Mouse (Mus musculus) R1 (cell line): ENCODE results near the gene Dnajb2.
"Not testable (repeated sequence)": the region's sequence is repeated elsewhere in the genome, so short reads cannot be mapped to it uniquely, and the experiment has no call there.

Experiments
- DNase-seq: peaks from one replicate; pipeline ENCODE4 v3.0.0-alpha.2; 2018; ENCODE audit warnings: low read depth, low spot score

The Dnajb2 gene

DNA sequence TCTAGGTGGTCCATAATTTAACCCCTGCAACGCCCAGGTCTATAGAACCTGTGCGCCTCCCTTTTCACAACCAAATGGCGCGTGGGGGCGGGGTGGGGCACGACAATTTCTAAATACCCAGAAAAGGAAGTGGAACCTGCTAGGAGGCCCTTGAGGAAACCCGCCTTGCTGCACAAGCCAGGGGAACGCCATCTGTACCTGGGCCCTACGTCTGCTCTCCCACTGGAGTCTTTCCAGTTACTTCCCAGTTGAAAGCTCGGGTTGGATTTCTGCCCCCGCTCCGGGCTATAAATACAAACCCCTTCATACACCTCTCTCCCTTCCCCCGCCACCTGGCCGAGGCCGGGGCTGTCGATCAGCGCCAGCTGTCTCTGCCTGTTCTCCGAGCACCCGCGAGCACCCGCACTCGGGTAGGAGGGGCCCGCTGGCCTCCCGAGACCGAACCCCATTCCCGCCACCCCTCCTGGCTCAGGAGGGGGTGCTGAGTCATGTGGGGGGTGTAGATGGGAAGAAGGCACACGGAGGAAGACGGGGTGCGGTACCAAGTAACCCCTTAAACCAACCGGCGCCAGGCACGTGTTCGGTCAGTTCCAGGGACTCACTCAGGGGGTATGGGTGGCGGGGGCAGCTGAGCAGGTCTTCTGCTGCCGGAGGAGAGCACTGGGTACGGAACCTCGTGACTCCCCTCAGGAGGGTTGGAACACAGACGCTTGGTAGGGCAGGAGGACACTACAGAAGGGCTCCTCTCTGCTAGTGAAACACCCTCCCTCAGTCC is 17.8 kb upstream of the Dnajb2 start:
- DNase-seq: peak; percentile 46

DNA sequence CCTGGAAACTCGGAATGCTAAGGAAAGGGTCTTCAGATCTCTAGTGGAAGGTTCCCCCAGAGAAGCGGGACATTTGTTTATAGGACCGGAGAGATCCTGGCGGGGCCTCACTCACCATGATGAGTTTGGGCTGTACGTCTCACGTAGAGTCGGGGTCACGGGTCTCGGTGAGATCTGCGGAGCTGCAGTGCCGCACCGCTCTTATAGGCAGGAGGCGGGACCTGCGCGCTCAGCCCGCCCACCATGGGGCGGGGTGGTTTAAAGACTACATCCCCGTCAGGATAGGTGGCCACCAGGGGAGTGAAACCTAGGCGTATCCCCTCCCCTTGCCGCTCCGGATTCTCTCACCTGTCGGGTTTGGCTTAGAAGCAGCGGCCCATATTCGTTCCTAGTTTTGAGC is 17.1 kb upstream of the Dnajb2 start:
- peak; percentile 93 for DNase-seq

DNA sequence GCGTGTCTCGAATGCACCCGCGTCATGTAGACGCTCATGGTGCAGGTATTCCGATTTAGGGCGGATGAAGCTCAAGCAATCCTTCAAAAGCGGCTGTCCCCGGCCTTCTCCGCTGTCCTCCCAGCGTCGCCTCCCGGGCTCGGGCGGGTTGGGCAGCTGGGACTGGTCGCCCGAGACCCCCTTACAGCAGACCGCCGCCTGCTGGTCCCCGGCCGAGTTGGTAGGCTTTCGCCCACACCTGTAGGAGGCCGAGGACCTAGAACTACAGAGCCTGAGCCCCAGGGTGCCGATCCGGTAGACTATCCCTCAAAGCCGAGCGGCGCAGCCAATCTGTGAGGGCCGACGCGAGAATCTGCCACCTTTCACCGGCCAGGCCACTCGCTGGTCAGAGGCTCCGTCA is 16.7 kb upstream of the Dnajb2 start, which contains the start of gene Tuba4a:
Tuba4a (minus strand) TSS at position 335 of the 400 bp plus-strand sequence.
- DNase-seq: no peak

DNA sequence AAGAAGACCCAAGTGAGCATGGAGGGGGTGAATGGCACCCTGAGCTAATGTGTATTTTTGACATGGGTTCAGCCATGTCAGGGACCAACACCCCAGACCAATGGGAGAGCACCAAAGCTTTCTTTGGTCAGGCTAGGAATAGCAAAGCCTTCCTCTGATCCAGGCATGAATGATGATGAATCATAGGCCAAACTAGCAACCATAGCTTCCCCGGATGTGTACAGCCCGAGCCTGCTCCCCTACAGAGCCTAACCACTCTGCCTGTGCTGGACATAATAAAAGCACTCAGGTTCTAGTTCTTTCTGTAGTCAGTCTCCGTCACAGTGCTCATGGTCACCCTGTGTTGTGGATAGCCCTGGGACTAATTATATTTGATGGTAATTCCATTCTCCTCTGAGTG is 14.7 kb upstream of the Dnajb2 start:
- peak; percentile 57 for DNase-seq

DNA sequence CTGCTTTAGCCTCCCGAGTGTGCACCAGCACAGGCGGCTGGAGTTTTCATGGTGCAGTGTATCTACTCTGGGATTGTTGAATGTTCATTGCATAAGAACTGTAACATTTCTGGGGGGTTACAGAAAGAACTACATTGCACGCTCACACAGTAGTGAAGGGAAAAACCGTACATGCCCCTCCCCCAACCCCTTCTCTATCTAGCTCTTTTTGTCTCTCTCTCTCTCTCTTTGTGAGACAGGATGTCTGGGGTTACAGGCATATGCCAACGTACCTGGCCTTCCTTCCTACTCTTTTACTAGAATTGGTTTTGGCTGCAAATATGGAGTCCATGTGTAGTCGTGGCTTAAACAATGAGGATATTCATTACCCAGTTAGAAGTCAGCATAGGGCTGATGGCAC is 13.3 kb upstream of the Dnajb2 start:
- no peak for DNase-seq

DNA sequence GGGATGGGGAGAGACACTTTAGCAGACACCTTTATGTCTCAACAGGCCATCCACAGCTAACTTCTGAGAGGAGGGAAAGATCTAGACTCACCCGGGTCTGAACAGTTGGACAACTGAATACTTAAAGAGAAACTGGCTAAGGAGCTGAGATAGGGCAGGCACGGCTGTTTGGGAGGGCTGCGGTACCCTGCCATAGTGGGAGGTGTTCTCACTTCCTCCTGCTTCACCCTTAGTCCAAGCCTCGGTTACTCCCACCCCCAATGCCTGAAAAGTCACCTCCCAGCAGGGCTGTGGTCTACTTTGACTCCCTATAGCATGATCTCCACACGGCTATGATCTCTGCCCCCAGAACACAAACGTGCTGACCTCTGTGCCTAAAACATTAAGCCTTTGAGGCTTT is 12.7 kb upstream of the Dnajb2 start:
- no peak for DNase-seq

DNA sequence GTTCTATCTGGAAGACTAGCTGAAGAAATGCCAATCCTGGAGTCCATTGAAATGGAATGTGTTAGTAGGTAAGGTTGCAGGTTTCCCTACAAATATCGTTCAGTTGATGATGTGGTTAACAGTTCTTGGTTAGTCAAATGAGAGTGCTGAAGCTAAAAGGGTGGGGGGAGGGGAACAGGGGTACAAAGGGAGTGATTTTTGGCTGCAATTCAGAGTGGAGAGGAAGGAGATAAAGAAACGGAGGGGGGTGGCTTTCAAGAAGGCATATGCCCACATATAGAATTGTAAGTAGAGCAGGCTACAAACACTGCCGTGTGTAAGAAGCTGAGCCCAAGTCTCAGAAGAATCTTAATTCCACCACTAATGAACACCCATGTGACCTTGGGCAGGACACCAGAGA is 10.7 kb upstream of the Dnajb2 start:
- DNase-seq: no peak

DNA sequence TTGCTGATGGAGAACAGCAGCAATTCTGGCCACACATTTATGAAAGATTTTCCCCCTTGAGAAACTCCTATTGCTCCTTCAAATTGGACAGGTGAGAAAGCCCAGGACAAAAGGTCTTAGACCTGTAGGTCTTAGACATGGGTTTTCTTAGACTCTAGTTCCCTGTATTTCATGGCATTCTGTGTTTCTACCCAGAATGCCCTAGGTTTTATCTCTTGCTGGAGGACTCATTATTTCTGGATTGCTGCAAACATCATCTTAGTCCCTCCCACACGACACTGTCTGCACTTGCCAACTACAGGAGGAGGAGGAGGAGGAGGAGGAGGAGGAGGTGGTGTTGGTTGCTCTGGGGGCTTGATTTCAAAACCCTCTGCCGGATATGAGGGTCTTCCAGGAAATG is 10.1 kb upstream of the Dnajb2 start:
- no peak for DNase-seq

DNA sequence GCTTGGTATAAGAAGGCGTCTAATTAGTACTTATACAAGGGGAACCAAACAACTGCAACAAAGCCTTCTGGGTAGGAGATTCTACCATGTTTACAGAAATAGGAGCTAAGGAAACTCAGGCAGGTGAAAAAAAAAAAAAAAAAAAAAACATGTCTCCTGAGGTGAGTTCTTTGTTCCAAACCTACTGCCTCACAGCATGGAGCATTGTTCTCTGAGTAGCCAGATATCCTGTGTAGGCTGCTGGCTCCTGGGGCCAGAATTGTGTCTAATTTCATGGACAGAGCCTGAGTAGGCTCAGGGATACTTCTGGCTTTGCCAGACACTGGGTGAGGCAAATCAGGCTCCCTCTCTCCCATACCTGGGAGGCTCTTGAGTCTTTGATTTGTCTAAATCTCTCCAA is 8.6 kb upstream of the Dnajb2 start:
- DNase-seq: peak; percentile 92

DNA sequence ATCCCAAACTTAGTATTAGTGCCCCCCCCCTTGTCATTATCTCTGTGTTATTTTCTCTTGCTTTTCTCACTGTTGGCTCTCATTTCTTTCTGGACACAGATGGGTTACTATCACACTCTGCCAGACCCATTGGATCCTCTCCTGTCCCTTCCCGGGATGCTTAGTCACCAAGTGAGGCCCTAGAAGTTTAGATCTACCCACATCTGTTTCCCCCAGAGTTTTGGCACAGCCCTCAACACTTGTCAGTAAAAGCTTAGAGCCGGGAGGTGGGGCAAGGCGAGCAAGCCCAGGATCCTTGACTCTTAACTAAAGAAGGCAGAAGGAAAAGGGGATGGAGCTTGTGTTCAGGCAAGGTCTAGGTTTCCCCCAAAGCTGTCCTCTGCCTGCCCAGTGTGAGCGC is 7.0 kb upstream of the Dnajb2 start:
- DNase-seq: no peak

DNA sequence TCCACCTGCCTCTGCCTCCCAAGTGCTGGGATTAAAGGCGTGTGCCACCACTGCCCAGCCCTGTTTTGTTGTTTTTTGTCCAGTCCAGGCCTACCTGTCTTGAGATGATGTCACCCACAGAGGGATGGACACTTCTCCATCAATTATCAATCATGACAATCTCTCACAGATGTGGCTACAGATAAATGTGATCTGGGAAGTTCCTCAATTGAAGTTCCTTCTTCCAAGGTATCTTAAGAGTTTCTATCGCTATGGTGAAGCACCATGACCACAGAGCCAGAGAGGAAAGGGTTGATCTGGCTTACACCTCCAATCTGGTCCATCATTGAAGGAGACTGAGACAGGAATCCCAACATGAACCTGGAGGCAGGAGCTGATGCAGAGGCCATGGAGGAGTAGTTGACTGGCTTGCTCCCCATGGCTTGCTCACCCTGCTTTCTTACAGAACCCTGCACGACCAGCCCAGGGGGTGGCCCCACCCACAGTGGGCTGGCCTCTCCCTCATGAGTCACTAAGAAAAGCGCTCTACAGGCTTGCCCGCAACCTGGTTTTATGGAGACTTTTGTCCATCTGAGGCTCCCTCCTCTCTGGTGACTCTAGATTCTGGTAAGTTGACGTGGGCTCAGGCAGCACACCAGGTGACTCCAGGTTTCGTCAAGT is 5.7 kb upstream of the Dnajb2 start:
- DNase-seq: no peak

DNA sequence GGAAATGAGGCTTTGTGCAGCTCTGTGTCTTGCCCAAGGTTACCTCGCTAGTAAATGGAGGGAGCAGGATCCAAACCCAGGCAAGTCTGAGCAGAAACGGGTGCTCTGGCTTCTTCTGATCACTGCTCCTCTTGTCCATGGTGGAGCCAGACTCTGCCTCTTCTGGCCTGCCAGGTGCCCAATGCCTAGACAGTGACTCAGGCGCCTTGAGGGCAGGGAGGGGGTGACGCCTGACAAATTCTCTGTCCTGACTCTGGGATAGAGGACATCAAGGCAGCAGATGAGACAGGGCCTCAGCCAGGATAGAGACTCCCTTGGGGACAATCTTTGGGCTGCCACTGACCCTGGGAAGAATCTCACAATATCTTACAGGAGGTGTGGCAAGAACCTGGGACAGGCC is 5.0 kb upstream of the Dnajb2 start:
- no peak for DNase-seq

DNA sequence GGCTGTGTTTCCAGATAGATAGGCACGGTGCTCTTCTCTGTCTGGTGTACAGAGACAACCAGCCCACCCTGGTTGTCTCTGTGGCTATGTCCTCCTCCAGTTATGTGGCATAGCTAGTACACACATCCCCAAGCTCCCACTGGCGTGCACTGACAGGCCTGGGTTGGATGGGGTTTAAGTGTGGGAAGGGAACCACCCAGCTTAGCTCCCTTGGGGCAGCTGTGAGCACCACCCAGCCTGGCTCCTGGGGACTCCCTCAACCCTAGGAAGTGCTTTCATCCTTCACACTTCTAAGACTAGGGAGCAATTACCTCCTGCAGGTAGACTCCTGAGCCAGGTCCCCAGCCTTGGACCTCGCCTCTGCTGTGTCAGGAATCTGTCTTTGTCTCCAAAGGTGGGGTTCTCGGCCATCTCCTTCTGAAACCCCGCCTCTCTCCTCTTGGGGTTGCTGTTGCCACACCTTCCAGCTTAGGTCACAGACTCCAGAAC is 4.5 kb upstream of the Dnajb2 start, which contains the start of gene A630095N17Rik:
A630095N17Rik (minus strand) TSS at position 439 of the 489 bp plus-strand sequence.
- no peak for DNase-seq

DNA sequence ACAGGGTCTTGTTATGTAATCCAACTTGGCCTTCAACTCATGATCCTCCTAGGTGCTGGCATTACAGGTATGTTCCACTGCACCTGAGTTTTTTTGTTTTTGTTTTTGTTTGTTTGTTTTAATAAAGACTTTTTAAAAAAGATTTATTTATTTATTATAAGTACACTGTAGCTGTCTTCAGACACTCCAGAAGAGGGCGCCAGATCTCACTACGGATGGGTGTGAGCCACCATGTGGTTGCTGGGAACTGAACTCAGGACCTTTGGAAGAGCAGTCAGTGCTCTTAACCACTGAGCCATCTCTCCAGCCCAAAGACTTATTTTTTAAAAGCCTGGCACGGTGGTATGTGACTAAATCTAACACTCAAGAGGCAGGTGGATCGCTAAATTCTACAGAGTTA is 3.7 kb upstream of the Dnajb2 start:
- not testable (repeated sequence) for DNase-seq

DNA sequence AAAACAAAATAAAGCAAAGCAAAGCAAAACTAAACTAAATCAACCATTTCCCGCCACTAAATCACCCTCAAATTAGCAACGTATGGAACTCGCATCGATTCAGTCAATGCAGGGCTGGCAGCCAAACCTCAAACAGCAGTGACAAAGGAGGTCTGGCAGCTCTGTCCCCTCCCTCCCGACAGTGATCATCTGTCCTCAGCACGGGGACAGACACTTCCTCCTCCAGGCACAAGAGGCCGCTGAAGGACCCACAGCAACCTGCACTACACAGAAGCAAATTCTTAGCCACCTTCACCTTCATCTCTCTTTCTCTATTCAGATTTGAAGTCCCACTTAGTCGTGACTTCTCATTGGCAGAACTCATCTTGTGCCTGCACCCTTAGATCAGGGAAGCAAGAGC is 1.6 kb upstream of the Dnajb2 start:
- peak; percentile 66 for DNase-seq

DNA sequence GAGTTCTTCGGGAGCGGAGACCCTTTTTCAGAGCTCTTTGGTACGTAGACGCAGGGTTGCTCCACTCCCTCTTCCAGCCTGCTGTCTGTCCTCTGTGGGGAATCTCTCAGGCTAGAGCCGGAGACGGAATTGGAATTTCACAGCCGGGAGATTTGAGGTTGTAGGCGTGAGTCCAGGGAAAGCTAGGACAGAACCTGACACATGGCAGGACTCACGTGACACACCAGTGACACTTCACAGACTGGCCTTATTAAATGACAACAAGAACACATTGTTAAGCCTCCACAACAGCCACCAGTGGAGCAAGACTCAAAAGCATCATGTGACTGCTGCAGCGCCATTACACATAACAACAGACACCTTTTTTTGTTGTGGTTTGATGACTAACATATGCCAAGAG is 3.4 kb downstream of the Dnajb2 start:
- DNase-seq: peak; percentile 45

DNA sequence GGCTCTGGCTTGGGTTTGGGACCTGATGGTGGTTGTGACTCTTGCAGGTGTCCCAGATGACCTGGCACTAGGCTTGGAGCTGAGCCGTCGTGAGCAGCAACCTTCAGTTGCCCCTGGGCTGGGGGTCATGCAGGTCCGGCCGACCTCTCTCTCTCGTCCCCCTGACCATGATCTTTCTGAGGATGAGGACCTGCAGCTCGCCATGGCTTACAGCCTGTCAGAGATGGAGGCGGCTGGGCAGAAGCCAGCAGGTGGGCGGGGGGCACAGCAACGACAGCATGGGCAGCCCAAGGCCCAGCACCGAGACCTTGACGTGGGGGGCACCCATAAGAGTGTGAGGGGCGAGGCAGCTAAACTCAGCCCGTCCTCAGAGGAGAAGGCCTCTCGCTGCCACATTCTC is 7.2 kb downstream of the Dnajb2 start:
- DNase-seq: no peak

DNA sequence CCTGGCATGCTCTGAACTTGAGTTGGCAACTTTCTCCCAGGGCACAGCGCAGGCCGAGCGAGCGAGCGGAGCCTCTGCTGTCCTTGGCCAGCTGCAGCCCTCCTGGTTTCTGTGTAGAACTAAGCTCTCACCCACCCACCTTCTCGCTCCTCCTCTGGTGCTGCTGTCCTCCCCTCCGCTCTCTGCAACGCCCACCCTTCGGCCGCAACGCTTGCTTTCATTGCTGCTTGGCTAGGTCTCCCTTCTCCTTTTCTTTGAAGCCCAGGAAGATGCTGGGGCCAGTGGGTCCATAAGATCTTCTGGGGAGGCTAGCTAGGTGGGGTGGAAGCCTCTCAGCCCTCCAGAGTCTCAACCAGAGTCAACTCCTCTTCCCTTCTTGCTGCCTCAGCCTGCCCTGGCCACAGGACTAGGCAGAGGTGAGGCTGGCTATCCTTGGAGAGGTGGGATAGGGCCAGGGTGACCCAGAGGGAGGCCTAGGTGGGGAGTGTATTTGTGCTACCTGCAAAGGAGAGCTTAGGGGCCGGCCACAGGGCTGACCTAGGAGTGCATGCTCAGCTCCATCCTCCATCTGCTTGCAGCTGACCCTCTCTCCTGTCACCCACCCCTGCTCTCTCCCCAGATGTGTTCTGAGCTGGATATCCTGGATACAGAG is 8.1 kb downstream of the Dnajb2 start:
- no peak for DNase-seq

DNA sequence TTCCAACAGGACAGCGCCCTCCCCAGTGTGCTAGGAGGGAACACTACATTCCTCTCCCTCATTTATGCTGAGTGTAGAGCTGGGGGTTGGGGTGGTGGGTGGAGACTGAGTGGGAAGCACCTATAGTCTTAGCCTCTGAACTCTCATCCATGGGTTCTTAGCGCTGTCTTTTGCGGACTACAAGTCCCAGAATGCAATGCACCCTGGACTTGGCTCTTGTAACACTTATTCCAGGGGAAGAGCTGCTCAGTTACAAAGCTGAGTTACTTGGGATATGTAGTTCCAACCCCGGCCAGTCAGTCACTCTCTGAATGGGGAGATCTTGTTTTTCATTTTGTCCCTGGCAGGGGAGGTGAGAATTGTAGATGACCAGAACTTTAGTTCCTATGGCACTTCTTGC is 8.6 kb downstream of the Dnajb2 start:
- DNase-seq: peak; percentile 94

DNA sequence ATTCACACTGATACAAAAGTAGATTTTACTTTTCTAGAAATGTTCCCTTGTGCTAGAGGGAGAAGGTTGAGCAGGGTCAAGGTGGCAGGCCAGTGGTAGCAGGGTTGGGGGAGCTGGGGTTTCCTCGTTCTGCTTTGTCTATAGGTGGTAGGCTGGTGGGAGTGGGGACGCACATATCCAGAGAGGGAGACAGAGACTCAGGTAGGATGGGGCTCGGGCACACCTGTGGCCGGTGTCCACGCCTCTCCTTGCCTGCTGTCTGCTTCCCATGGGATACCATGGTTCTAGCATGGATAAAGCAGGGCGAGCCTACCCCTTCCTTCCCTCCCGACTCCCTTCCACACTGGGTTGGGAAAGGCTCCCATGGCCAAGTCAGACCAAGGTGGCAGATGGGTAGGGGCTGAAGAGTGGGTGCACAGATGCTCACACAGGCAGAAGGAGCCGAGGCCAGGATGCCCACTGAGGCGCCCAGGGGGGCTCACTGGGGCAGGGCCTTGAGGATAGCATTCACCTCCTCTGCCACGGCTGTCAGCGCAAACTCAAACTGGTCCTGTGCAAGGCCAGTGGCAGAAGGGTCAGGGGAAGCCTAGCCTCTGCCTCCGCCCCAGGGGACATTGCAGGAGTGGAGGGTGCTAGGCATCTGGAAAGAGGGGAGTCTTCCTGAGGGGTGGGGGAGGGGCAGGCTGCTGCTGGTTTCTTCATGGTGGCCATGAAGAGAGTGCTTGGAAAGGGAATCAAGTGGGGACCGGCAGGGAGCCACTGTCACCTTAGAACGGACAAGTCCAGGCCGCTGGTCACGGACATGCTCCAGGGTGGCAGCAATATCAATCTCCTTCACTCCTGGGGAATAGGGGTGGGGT is 11.1 kb downstream of the Dnajb2 start:
- DNase-seq: no peak

DNA sequence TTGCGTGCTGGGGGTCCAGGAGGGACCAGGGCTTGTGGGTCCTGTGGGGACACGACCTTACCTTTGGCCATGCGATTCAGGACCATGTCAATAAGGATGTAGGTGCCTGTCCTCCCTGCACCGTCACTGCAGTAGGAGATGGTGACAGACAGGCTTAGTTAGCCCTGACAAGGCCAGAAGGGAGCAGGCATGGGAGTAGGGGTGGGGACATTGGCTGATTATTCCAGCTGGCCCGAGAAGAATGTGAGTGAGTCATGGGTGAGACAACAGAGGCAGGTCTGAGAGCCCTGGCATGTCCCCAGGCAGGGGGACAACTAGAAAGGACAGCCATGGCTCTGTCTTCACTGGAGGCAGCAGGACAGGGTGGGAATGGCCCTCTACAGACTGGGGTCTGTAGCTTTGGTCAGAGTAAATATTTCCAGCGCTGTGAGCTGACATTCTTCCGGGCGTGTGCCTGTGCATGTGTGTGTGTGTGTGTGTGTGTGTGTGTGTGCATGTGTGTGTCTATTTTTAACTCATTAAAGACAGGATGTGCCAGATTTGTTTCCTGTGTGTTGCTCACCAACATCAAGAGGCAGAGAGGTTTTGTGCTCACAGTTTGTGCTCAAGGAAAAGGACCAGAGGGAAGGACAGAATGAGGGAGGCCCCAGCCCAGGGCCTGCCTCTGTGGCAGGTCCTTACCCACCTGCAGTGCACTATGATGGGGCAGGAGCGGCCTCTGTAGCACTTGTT is 12.0 kb downstream of the Dnajb2 start:
- no peak for DNase-seq
